Mouse (Mus musculus): ENCODE measurements around the gene Sbf1.

Gene Sbf1

GRCm38 (mm10) chr15:89285004-89285403 is 30.1 kb downstream of the Sbf1 start:
- peak in 1 of 2 experiments; percentile 49 for DNase-seq (ENCODE audit: low spot score in 2 of 2)

- DNase-seq (ENCODE audit: low spot score in 2 of 2), result no peak
Measured at GRCm38 (mm10) chr15:89284094-89284493, 31.0 kb downstream of the Sbf1 start.

GRCm38 (mm10) chr15:89282546-89282945 is 32.6 kb downstream of the Sbf1 start:
- DNase-seq (ENCODE audit: low spot score in 2 of 2), result no peak

GRCm38 (mm10) chr15:89277366-89277765 is 37.7 kb downstream of the Sbf1 start:
- DNase-seq (ENCODE audit: low spot score in 2 of 2), result no peak

- DNase-seq (ENCODE audit: low spot score in 2 of 2), result no peak
Measured at GRCm38 (mm10) chr15:89275497-89275896, 39.6 kb downstream of the Sbf1 start.

- no peak for DNase-seq (ENCODE audit: low spot score in 2 of 2)
Measured at GRCm38 (mm10) chr15:89264485-89264884, 50.6 kb downstream of the Sbf1 start.

- no peak for DNase-seq (ENCODE audit: low spot score in 2 of 2)
Measured at GRCm38 (mm10) chr15:89258997-89259396, 56.1 kb downstream of the Sbf1 start.

- DNase-seq (ENCODE audit: low spot score in 2 of 2), result no peak
Measured at GRCm38 (mm10) chr15:89255330-89255729, 59.8 kb downstream of the Sbf1 start.

- no peak for DNase-seq (ENCODE audit: low spot score in 2 of 2)
Measured at GRCm38 (mm10) chr15:89249063-89249462, 66.0 kb downstream of the Sbf1 start.

- DNase-seq (ENCODE audit: low spot score in 2 of 2), result no peak
Measured at GRCm38 (mm10) chr15:89241025-89241424, 74.1 kb downstream of the Sbf1 start.

GRCm38 (mm10) chr15:89239751-89240392 is 75.2 kb downstream of the Sbf1 start:
- DNase-seq (ENCODE audit: low spot score in 2 of 2), result no peak

Measured in right cerebral cortex, adult 2 months (tissue).